Mouse (Mus musculus) erythroid progenitor cell, adult 5-6 weeks (primary cell): ENCODE results near the gene Scgb2b17. TPM values are rescaled to one million over a fixed set of nuclear protein-coding genes. Genes with fewer than 3 reads are reported as not detected.
"Not testable (repeated sequence)": the region's sequence is repeated elsewhere in the genome, so short reads cannot be mapped to it uniquely, and the experiment has no call there.

Source experiments
- ATAC-seq: replicated peaks from 2 replicates; pipeline ENCODE4 v1.8.0; 2016; ENCODE audit warnings: moderate number of reproducible peaks, mild to moderate bottlenecking, moderate TSS enrichment, inconsistent platforms; ENCODE audit not compliant: poor library complexity, low FRiP score, severe bottlenecking
- total RNA-seq, 2 experiments: library from RNA; stranded (forward) in 1 of 2; stranded (reverse) in 1 of 2; fragments of 150-400 nt in 1 of 2; fragments of 186-747, 209-891 nt in 1 of 2; gene quantifications; 2 replicates each; pipeline versions ENCODE4 v1.2.3 to v1.2.4; 2015 to 2017; ENCODE audit warnings: low replicate concordance in 2 of 2

Gene Scgb2b17
- not detected in 2 replicates for total RNA-seq (2015; ENCODE audit: low replicate concordance)
- not detected in 2 replicates for total RNA-seq (2017; ENCODE audit: low replicate concordance)

DNA sequence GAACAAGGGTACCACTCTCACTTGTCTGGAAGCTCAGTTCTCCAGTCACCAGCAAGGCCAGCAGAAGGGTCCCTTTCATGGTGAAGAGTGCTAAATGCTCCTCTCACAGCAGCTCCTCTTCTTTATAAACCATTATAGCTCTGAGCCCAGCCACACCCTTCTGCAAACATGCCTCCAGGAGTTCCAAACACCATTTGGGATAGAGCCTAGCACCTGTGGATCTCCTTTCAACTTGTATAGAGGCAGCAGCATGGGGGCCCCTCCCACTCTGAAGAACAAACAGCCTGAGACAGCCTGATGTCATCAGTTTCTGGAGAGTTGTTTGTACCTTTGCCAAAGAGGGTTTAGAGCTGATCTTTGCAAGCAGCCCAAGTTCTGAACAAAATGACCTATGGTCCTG lies at the start of gene Scgb2b17:
Scgb2b17 (minus strand) TSS at position 101 of the 400 bp plus-strand sequence.
- ATAC-seq = not testable (repeated sequence)

DNA sequence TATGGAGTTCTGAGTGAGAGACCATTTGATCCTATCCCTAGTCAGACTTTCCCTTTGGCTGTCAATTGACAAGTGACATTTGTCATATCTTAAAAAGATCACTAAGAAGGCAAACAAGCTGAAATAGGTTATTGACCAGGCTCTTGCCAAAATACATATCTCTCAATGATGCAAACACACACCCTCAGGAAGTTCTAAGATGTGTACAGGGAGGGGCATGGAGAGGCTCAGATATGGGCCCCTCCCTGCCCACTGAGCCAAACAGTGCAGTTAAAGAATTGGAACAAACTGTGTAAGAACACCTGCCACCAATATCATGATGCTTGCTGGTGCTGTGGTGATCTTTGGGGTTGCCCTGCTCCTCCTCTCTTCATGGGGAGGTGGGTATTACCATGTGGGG lies 6.8 kb upstream of the Scgb2b17 start, which contains the start of gene Scgb1b17:
Scgb1b17 (plus strand) TSS at position 301 of the 400 bp plus-strand sequence.
- ATAC-seq = not testable (repeated sequence)

Other genes starting within 250 kb of the Scgb2b17 start
- gene Scgb2b15, start 226.9 kb downstream of the Scgb2b17 start, total RNA-seq (2015; ENCODE audit: low replicate concordance) = not detected in 2 replicates
- gene Scgb2b15, start 226.9 kb downstream of the Scgb2b17 start, total RNA-seq (2017; ENCODE audit: low replicate concordance) = not detected in 2 replicates
- not detected in 2 replicates for gene Scgb1b15, start 220.0 kb downstream of the Scgb2b17 start, total RNA-seq (2015; ENCODE audit: low replicate concordance)
- not detected in 2 replicates for gene Scgb1b15, start 220.0 kb downstream of the Scgb2b17 start, total RNA-seq (2017; ENCODE audit: low replicate concordance)
- gene Scgb1b17, start 6.9 kb upstream of the Scgb2b17 start, total RNA-seq (2015; ENCODE audit: low replicate concordance) = not detected in 2 replicates
- not detected in 2 replicates for gene Scgb1b17, start 6.9 kb upstream of the Scgb2b17 start, total RNA-seq (2017; ENCODE audit: low replicate concordance)
- gene Scgb2b18, start 117.3 kb upstream of the Scgb2b17 start, total RNA-seq (2015; ENCODE audit: low replicate concordance) = not detected in 2 replicates
- not detected in 2 replicates for gene Scgb2b18, start 117.3 kb upstream of the Scgb2b17 start, total RNA-seq (2017; ENCODE audit: low replicate concordance)
- gene Scgb1b18, start 129.0 kb upstream of the Scgb2b17 start, total RNA-seq (2015; ENCODE audit: low replicate concordance) = not detected in 2 replicates
- gene Scgb1b18, start 129.0 kb upstream of the Scgb2b17 start, total RNA-seq (2017; ENCODE audit: low replicate concordance) = not detected in 2 replicates
- not detected in 2 replicates for gene Scgb2b19, start 223.8 kb upstream of the Scgb2b17 start, total RNA-seq (2015; ENCODE audit: low replicate concordance)
- not detected in 2 replicates for gene Scgb2b19, start 223.8 kb upstream of the Scgb2b17 start, total RNA-seq (2017; ENCODE audit: low replicate concordance)
- gene Scgb1b19, start 230.7 kb upstream of the Scgb2b17 start, total RNA-seq (2015; ENCODE audit: low replicate concordance) = not detected in 2 replicates
- not detected in 2 replicates for gene Scgb1b19, start 230.7 kb upstream of the Scgb2b17 start, total RNA-seq (2017; ENCODE audit: low replicate concordance)